Mouse (Mus musculus) forebrain, embryonic 14.5 days (tissue): Measurements from ENCODE around the gene Aldh1a3. TPM values are rescaled to one million over a fixed set of nuclear protein-coding genes. Genes with fewer than 3 reads are reported as not detected.

Experiments
- ATAC-seq: fragments of 200-750 bp; cut with Nextera tagmentation; 2 replicates; pipeline ENCODE4 v1.8.0; 2017; ENCODE audit warnings: mild to moderate bottlenecking, moderate library complexity
- DNase-seq: peaks from one replicate; pipeline ENCODE4 v3.0.0-alpha.2; 2015; ENCODE audit warnings: low spot score
- H3K27ac ChIP-seq: fragments of 300-500 bp; sonication (generic); 2 replicates; pipeline ENCODE4 v1.5.1; 2014; ENCODE audit warnings: low read depth, mild to moderate bottlenecking, control low read depth, low read length, moderate library complexity
- H3K27me3 ChIP-seq: fragments of 300-500 bp; sonication (generic); replicated peaks from 2 replicates; pipeline ENCODE4 v1.6.1; 2014; ENCODE audit warnings: low read length, control low read depth, mixed read lengths; ENCODE audit not compliant: control insufficient read depth, insufficient read depth
- H3K36me3 ChIP-seq: fragments of 300-500 bp; sonication (generic); 2 replicates; pipeline ENCODE4 v1.6.1; 2014; ENCODE audit warnings: low read length, control low read depth; ENCODE audit not compliant: control insufficient read depth, insufficient read depth
- H3K4me1 ChIP-seq: fragments of 300-500 bp; sonication (generic); 2 replicates; pipeline ENCODE4 v1.6.1; 2014; ENCODE audit warnings: antibody characterized with exemption, low read length, control low read depth; ENCODE audit not compliant: control insufficient read depth, insufficient read depth
- H3K4me2 ChIP-seq: fragments of 300-500 bp; sonication (generic); 2 replicates; pipeline ENCODE4 v1.6.1; 2014; ENCODE audit warnings: mild to moderate bottlenecking, control low read depth, low read length
- H3K4me3 ChIP-seq: fragments of 300-500 bp; sonication (generic); 2 replicates; pipeline ENCODE4 v1.5.1; 2014; ENCODE audit warnings: low read depth, low read length, control low read depth
- H3K9ac ChIP-seq: fragments of 300-500 bp; sonication (generic); 2 replicates; pipeline ENCODE4 v1.6.1; 2014; ENCODE audit warnings: mild to moderate bottlenecking, low read length, control low read depth, moderate library complexity
- H3K9me3 ChIP-seq: fragments of 300-500 bp; sonication (generic); replicated peaks from 2 replicates; pipeline ENCODE4 v1.6.1; 2016; ENCODE audit warnings: low read length, control low read depth, mixed read lengths; ENCODE audit not compliant: control insufficient read depth
- WGBS: fragments of 180-500 bp; shearing (Covaris S2); extraction: QIAGEN DNeasy Blood & Tissue Kit; methylation state at CpG from one replicate; pipeline ENCODE4 v1.1.7; 2014; 5-methylcytosine and 5-hydroxymethylcytosine counted together
- polyA plus RNA-seq: library from polyadenylated mRNA; unstranded; fragments of >200 nt; fragmentation: Nextera tagmentation; extraction: Ambion mirVana; gene quantifications from 2 replicates; pipeline ENCODE4 v1.2.1, GENCODE M21; 2014

Aldh1a3 gene
- polyA plus RNA-seq, 1 experiment from 2014 or later: 5.4 TPM

GRCm38 (mm10) chr7:66427053-66427436 is 272 bp downstream of the Aldh1a3 start:
- DNase-seq: no peak
- H3K4me2 ChIP-seq: peak overlapping the region; percentile 92
- peak; percentile 46 for ATAC-seq
- peaks cover 45% of the 10 kb centered on the region for H3K27me3 ChIP-seq
- peak overlapping the region; percentile 42 for H3K4me3 ChIP-seq
- no peaks in the 10 kb centered on the region for H3K36me3 ChIP-seq
- no peaks in the 10 kb centered on the region for H3K9me3 ChIP-seq
- H3K9ac ChIP-seq: peak overlapping the region; percentile 53; the same call in 1 of the 2 replicates
- under 1% methylated on average over 23 of the region's 23 CpGs for WGBS
- H3K27ac ChIP-seq: no peak overlapping the region
- H3K4me1 ChIP-seq: 0 out of 2 replicates have a peak, but pooled peaks cover 5% of the 10 kb centered on the region

- peaks cover 18% of the 10 kb centered on the region for H3K27me3 ChIP-seq
- no peaks in the 10 kb centered on the region for H3K36me3 ChIP-seq
- 79% methylated on average over 8 of the region's 8 CpGs for WGBS
- ATAC-seq (no peak), DNase-seq (no peak)
- no peak overlapping the region for H3K27ac ChIP-seq
- H3K4me3 ChIP-seq: no peak overlapping the region
- H3K4me2 ChIP-seq: no peak overlapping the region
- 0 out of 2 replicates have a peak, but pooled peaks cover under 1% of the 10 kb centered on the region for H3K4me1 ChIP-seq
- H3K9me3 ChIP-seq: no peaks in the 10 kb centered on the region
- no peak overlapping the region for H3K9ac ChIP-seq
Measured at GRCm38 (mm10) chr7:66421903-66422302, 5.4 kb downstream of the Aldh1a3 start.

- H3K4me1 ChIP-seq: no peaks in the 10 kb centered on the region
- H3K9me3 ChIP-seq: no peaks in the 10 kb centered on the region
- ATAC-seq: no peak
- H3K4me2 ChIP-seq: no peak overlapping the region
- DNase-seq: no peak
- H3K4me3 ChIP-seq: no peak overlapping the region
- H3K9ac ChIP-seq: no peak overlapping the region
- H3K36me3 ChIP-seq: no peaks in the 10 kb centered on the region
- WGBS: 55% methylated on average over 12 of the region's 12 CpGs
- no peaks in the 10 kb centered on the region for H3K27me3 ChIP-seq
- H3K27ac ChIP-seq: no peak overlapping the region
Measured at GRCm38 (mm10) chr7:66418981-66419380, 8.3 kb downstream of the Aldh1a3 start.

- no peaks in the 10 kb centered on the region for H3K9me3 ChIP-seq
- WGBS: 86% methylated on average over 4 of the region's 4 CpGs
- 0 out of 2 replicates have a peak, but pooled peaks cover 3% of the 10 kb centered on the region for H3K4me1 ChIP-seq
Measured at GRCm38 (mm10) chr7:66416829-66417228, 10.5 kb downstream of the Aldh1a3 start.

GRCm38 (mm10) chr7:66413093-66413492 is 14.2 kb downstream of the Aldh1a3 start:
- Histone ChIP-seq H3K36me3 (no peaks in the 10 kb centered on the region), H3K9me3 (no peaks in the 10 kb centered on the region), H3K27ac (no peak overlapping the region), H3K4me1 (0 out of 2 replicates have a peak, but pooled peaks cover 3% of the 10 kb centered on the region), H3K27me3 (no peaks in the 10 kb centered on the region), H3K4me3 (no peak overlapping the region), H3K4me2 (no peak overlapping the region), H3K9ac (no peak overlapping the region)
- ATAC-seq (peak; percentile 48; the same call in 1 of the 2 replicates), DNase-seq (no peak)
- WGBS: 67% methylated on average over 7 of the region's 7 CpGs

More at GRCm38 (mm10) chr7:66416829-66417228, 10.5 kb downstream of the Aldh1a3 start:
- Histone ChIP-seq H3K4me2 (no peak overlapping the region), H3K36me3 (no peaks in the 10 kb centered on the region), H3K27me3 (no peaks in the 10 kb centered on the region), H3K9ac (no peak overlapping the region), H3K27ac (no peak overlapping the region), H3K4me3 (no peak overlapping the region)
- DNase-seq (no peak), ATAC-seq (no peak)

- Histone ChIP-seq H3K4me2 (no peak overlapping the region), H3K27ac (no peak overlapping the region), H3K27me3 (no peaks in the 10 kb centered on the region), H3K4me3 (no peak overlapping the region), H3K4me1 (0 out of 2 replicates have a peak, but pooled peaks cover 3% of the 10 kb centered on the region), H3K9ac (no peak overlapping the region), H3K36me3 (no peaks in the 10 kb centered on the region), H3K9me3 (no peaks in the 10 kb centered on the region)
- WGBS: 65% methylated on average over 6 of the region's 6 CpGs
- ATAC-seq: 0 out of 2 replicates have a peak, but pooled peaks have one; percentile 26
- DNase-seq: peak; percentile 63
Measured at GRCm38 (mm10) chr7:66409433-66409832, 17.9 kb downstream of the Aldh1a3 start.

- 82% methylated on average over 8 of the region's 8 CpGs for WGBS
- H3K9ac ChIP-seq: no peak overlapping the region
- DNase-seq: no peak
- H3K27ac ChIP-seq: no peak overlapping the region
- no peaks in the 10 kb centered on the region for H3K27me3 ChIP-seq
- H3K36me3 ChIP-seq: no peaks in the 10 kb centered on the region
- ATAC-seq: no peak
- H3K4me1 ChIP-seq: no peaks in the 10 kb centered on the region
- H3K9me3 ChIP-seq: no peaks in the 10 kb centered on the region
- no peak overlapping the region for H3K4me2 ChIP-seq
- H3K4me3 ChIP-seq: no peak overlapping the region
Measured at GRCm38 (mm10) chr7:66406971-66407370, 20.3 kb downstream of the Aldh1a3 start.

GRCm38 (mm10) chr7:66405951-66406721 is 21.2 kb downstream of the Aldh1a3 start:
- Histone ChIP-seq H3K27ac (no peak overlapping the region), H3K9ac (no peak overlapping the region), H3K27me3 (no peaks in the 10 kb centered on the region), H3K4me1 (no peaks in the 10 kb centered on the region), H3K4me3 (no peak overlapping the region), H3K9me3 (no peaks in the 10 kb centered on the region), H3K4me2 (no peak overlapping the region), H3K36me3 (no peaks in the 10 kb centered on the region)
- ATAC-seq (no peak), DNase-seq (no peak)
- 59% methylated on average over 13 of the region's 13 CpGs for WGBS

GRCm38 (mm10) chr7:66405541-66405940 is 21.8 kb downstream of the Aldh1a3 start:
- Histone ChIP-seq H3K27me3 (no peaks in the 10 kb centered on the region), H3K4me1 (no peaks in the 10 kb centered on the region), H3K9me3 (no peaks in the 10 kb centered on the region), H3K4me2 (no peak overlapping the region), H3K9ac (no peak overlapping the region), H3K27ac (no peak overlapping the region), H3K4me3 (no peak overlapping the region), H3K36me3 (no peaks in the 10 kb centered on the region)
- WGBS: 76% methylated on average over 11 of the region's 11 CpGs
- no peak for ATAC-seq
- no peak for DNase-seq
